Mouse (Mus musculus) CD4-positive, CD25-positive, alpha-beta regulatory T cell, adult 4 months (primary cell): ENCODE measurements at regions not wholly inside any gene's neighbourhood (a gene's known extent, or its start where the extent isn't known, plus 50 kb on each side); places are given as distances from the start of the nearest gene placed in this dataset.

Source experiments
- ATAC-seq: one replicate; pipeline ENCODE4 v1.8.0; 2017

- no peak for ATAC-seq
Measured at GRCm38 (mm10) chr13:37664116-37664515, 114.1 kb upstream of the Rreb1 start.

GRCm38 (mm10) chr13:37666207-37667003, 111.8 kb upstream of the Rreb1 start:
- no peak for ATAC-seq

GRCm38 (mm10) chr13:37667386-37667785, 110.8 kb upstream of the Rreb1 start:
- ATAC-seq: no peak

- ATAC-seq: no peak
Measured at GRCm38 (mm10) chr13:37667871-37668270, 110.3 kb upstream of the Rreb1 start.

DNA sequence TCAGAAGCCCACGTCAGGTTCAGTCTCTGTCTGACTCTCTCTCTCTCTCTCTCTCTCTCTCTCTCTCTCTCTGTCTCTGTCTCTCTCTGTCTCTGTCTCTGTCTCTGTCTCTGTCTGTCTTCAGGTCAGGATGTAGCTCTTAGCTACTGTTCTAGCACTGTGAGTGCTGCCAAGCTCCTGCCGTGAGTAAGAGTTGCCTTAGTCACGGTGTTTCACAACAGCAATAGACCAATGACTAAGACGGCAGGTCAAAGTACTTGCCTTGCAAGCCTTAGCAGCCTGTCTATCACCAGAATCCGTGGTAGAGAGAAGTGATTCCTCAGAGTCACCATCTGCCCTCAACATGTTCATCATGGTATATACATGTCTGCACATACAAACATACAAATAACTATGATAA, 107.1 kb upstream of the Rreb1 start:
- no peak for ATAC-seq

GRCm38 (mm10) chr13:37674676-37675350, 103.4 kb upstream of the Rreb1 start:
- no peak for ATAC-seq

GRCm38 (mm10) chr13:37675718-37676117, 102.5 kb upstream of the Rreb1 start:
- no peak for ATAC-seq

- ATAC-seq: no peak
Measured at GRCm38 (mm10) chr13:37676912-37677311, 101.3 kb upstream of the Rreb1 start.

GRCm38 (mm10) chr13:37678251-37678650, 99.9 kb upstream of the Rreb1 start:
- no peak for ATAC-seq

DNA sequence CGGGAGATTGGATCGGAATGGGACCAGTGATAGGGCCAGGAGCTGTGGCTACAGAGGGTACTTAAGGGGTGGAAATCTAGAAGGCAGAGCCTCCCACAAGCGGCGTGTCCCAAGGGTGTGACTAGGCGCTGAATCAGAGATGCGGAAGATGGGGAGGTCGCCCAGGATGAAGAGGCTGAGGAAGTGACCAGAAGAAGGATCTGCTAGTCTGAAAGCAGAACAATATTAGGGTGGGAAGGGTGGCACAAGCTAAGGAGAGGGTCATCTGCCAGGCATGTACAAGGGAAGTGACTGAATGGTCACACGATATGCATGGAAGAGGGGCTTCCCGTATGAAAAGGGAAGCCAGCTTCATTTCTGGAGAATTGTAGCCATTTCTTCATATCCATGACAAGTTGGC, 99.4 kb upstream of the Rreb1 start:
- no peak for ATAC-seq

- no peak for ATAC-seq
Measured at GRCm38 (mm10) chr13:37680837-37681619, 97.2 kb upstream of the Rreb1 start.

GRCm38 (mm10) chr13:37683045-37683679, 95.0 kb upstream of the Rreb1 start:
- ATAC-seq: no peak

DNA sequence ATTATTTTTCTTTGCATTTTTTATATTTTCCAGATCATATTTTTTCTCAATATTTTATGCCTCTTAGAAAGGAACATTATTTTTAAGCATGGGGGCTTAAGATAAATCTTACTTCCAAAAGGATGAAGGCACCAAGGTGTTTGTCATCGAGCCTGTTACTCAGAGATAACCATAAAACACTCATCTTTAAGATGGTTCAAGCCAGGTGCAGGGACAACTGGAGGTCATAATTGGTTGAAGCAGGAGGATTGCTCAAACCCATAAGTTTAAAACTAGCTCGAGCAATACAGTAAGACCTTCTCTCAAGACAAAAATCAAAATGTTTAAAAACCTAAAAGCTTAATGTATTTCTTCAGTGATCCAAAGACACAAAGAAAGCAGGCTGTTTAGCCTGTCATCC, 92.6 kb upstream of the Rreb1 start:
- ATAC-seq: no peak

- ATAC-seq: no peak
Measured at GRCm38 (mm10) chr13:37686109-37686508, 92.1 kb upstream of the Rreb1 start.

DNA sequence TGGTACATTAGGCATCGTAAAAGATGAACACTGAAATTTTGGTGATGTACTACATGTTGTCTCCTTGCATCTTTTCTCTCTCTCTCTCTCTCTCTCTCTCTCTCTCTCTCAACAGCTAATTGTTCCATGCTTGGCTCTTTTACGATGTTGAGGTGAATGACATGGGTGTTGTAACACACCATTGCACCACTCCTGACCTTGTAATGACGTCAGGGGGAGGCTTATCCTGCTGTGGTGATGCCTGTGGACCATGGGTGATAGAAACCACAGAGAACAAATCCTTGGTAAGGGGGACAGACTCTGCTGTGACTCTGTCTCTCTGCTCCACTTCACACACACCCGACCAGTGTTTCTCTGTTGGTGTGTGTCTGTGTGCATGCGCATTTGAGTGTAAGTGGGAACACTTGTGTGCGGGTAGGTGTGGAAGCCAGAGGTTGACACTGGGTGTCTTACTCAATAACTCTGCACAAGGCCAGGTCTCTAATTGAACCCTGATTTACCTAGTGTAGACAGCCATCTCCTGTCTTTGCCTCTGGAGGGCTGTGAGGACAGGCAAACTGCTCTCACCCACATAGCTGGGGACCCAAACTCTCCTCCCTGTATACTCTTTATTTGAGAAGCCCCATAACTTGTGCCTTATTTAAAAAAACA, 88.9 kb upstream of the Rreb1 start:
- ATAC-seq: no peak

DNA sequence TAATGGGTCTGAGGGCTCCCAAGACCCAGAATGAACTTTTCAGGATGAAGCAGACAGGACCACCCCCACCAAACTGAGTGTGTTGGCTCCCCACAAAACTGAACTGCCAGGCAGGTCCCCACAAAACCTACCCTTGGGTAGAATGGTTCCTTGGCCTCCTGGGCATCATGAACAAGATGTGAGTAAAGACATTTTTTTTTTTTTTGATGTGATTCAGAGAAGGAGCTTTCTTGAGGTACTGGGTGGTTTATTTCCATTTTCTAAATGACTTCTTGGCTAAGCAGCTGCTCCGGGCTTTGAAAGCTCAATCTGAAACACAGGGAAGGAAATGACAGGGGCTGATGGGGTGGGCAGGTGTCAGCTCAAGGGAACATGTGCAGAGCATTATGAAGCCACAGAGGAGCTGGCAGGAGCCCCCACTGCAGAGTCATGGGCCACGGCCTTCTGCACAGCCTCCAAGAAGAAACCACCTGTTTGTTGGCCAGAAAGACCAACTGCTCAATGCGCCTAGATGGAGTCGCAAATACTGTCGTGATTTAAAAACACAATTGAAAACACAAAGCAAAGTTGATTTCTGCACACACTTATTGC, 86.2 kb upstream of the Rreb1 start:
- no peak for ATAC-seq

- no peak for ATAC-seq
Measured at GRCm38 (mm10) chr13:37693617-37694016, 84.6 kb upstream of the Rreb1 start.

GRCm38 (mm10) chr13:37704475-37704874, 73.7 kb upstream of the Rreb1 start:
- ATAC-seq: no peak

DNA sequence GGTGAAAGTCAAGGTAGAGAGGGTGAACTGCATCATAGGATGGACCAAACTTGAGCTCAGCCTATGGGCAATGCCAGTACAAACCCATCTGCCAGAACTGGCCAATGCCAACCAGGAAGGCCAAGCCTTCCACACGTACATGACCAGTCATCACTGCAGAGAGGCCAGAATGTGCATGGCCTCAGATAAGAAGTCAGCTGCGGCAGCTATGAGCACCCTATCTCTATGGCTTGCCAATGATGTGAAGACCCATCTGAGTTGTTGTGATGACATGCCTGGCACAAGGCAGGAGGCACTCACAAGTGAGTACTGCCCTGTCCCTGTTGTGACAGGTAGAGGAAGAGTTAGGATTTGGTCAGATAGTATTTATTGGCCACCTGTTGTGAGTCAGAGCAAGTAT, 72.7 kb upstream of the Rreb1 start:
- ATAC-seq: no peak

DNA sequence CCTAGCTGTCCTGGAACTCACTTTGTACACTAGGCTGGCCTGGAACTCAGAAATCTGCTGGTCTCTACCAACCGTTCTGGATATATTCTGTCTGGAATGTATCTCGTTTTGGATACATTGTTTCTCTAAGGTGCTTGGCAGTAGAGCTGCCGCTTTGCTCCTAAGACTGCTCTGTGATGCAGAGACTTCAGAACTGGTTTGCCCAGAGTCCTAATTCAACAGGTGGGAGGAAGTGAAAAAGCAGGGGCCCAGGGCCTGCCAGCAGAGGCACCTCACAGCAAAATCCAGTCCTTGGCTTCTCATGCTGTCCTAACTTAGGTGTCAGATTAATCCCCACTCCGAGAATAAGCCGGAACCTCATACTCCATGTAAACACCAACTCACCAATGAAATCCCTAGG, 67.3 kb upstream of the Rreb1 start:
- no peak for ATAC-seq

DNA sequence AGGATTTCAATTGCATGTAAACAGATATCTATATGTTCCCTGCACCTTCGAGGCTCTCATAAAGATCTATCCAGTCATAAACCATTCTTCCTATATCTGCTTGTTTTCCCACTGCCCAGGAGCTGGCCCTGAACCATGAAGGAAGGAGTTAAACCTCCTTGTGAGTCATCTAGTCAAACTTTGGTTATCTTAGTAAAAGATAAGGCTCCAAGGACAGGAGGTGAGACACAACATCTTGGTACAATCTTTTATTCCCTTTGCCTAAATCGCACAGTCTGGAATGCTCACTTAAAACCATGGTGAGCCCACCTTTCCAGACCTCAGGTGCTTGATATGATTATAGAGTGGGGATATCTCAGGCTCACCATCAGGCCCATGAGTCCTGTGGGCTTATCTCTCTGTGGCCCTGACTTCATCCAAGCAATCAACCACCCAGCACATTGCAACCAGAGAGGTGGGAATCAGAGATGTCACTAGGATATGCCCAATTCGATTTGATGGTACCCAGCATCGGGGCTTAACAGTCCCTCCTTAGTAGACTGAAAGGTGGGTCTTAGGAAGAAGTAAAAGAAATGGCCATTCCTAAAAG, 65.2 kb upstream of the Rreb1 start:
- ATAC-seq: no peak
